Mouse (Mus musculus) liver, embryonic 12.5 days (tissue): ENCODE results near the gene Sim2. TPM values are rescaled to one million over a fixed set of nuclear protein-coding genes. Genes with fewer than 3 reads are reported as not detected.
A peak's percentile ranks its signal among the peaks of the same experiment; 100 is the strongest.

Experiments used
- ATAC-seq: fragments of 200-750 bp; cut with Nextera tagmentation; 2 replicates; pipeline ENCODE4 v1.8.0; 2017; ENCODE audit warnings: moderate number of reproducible peaks, mild to moderate bottlenecking, moderate library complexity
- H3K27ac ChIP-seq: fragments of 300-500 bp; sonication (generic); 2 replicates; pipeline ENCODE4 v1.5.1; 2016; ENCODE audit warnings: mild to moderate bottlenecking
- H3K27me3 ChIP-seq: fragments of 300-500 bp; sonication (generic); replicated peaks from 2 replicates; pipeline ENCODE4 v1.6.1; 2016; ENCODE audit warnings: mild to moderate bottlenecking, moderate library complexity
- H3K36me3 ChIP-seq: fragments of 300-500 bp; sonication (generic); 2 replicates; pipeline ENCODE4 v1.6.1; 2016; ENCODE audit warnings: mild to moderate bottlenecking, moderate library complexity
- H3K4me1 ChIP-seq: fragments of 300-500 bp; sonication (generic); 2 replicates; pipeline ENCODE4 v1.6.1; 2016
- H3K4me2 ChIP-seq: fragments of 300-500 bp; sonication (generic); 2 replicates; pipeline ENCODE4 v1.6.1; 2016; ENCODE audit warnings: mild to moderate bottlenecking, moderate library complexity
- H3K4me3 ChIP-seq: fragments of 300-500 bp; sonication (generic); 2 replicates; pipeline ENCODE4 v1.5.1; 2016; ENCODE audit warnings: mild to moderate bottlenecking, moderate library complexity
- H3K9ac ChIP-seq: fragments of 300-500 bp; sonication (generic); 2 replicates; pipeline ENCODE4 v1.6.1; 2016; ENCODE audit warnings: mild to moderate bottlenecking, moderate library complexity
- H3K9me3 ChIP-seq: fragments of 300-500 bp; sonication (generic); replicated peaks from 2 replicates; pipeline ENCODE4 v1.6.1; 2016; ENCODE audit warnings: mild to moderate bottlenecking, moderate library complexity
- WGBS: fragments of 180-500 bp; shearing (Covaris S2); methylation state at CpG from one replicate; pipeline ENCODE4 v1.1.7; 2016; ENCODE audit not compliant: insufficient replicate concordance; 5-methylcytosine and 5-hydroxymethylcytosine counted together
- polyA plus RNA-seq: library from polyadenylated mRNA; unstranded; fragments of >200 nt; fragmentation: Nextera tagmentation; extraction: Ambion mirVana; gene quantifications from 2 replicates; pipeline ENCODE4 v1.2.1, GENCODE M21; 2016

Sim2 gene
- polyA plus RNA-seq, 1 experiment from 2014 or later: not detected

DNA sequence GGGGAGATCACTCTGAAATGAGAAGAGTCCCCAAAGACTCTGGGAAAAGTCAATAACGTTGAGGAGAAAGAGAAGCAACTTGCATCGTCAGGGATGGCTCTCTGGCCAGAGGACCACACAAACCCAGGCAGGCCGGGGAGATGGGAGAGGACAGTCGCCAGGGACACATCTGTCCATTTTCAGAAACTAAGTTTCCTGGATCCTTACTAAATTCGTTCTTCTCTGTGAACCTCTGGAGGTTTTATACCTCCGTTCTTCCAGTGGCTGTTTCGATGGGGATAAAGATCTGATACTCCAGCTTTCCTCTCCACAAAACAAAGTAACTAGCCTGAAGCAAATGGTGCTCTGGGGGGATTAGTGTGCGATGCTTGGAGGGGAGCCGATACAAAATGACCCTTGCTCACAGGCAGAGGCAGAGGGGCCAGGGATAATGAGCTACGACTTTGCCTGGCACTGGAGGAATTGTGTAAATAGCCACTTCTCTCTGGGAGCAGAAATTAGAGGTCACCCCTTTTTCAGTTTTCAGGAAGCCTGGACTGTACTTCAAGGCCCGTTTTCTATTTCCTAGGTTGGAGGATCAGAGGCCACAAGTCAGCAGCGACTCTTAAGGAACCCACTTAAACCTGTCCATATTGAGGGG lies 7.9 kb downstream of the Sim2 start:
- no peak for ATAC-seq
- no peak overlapping the region for H3K4me3 ChIP-seq
- H3K27me3 ChIP-seq: peaks cover 96% of the 10 kb centered on the region
- H3K9me3 ChIP-seq: no peaks in the 10 kb centered on the region
- H3K27ac ChIP-seq: no peak overlapping the region
- no peaks in the 10 kb centered on the region for H3K4me1 ChIP-seq
- H3K4me2 ChIP-seq: no peak overlapping the region
- no peaks in the 10 kb centered on the region for H3K36me3 ChIP-seq
- 2% methylated on average over 12 of the region's 12 CpGs for WGBS
- no peak overlapping the region for H3K9ac ChIP-seq

DNA sequence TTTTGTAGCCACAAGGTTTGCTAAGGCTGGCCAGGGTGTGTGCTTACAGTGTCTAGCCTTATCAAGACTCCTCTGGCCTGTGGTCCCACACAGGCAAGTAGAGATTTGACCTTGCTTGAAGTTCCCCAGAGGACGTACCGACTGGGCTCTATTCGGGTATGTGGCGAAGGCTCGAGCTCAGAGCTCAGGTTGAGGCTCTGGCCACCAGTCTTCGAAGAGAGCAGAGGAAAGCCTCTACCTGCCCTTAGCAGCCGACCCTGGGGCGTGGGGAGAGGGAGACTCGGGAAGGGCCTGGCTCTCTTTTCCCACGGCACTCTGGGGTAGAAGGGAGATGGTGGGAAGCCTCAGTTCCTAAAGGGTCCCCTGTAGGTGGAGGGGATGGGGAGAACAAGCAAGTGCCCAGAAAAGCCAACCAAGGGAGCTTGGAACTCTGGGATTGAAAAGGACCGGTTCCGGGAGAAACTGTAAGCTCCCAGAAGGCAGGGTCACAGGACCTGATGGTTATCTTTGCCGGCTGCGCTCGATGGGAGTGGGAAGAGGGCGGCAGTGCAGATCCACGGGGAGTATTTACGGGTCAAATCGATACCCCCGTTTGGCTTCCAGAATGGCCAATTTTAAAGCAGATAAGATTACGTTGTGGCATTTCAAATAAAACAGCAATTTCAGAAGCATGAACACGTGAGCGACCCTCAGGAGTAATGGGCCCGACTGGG lies 8.6 kb downstream of the Sim2 start:
- no peak for ATAC-seq
- no peaks in the 10 kb centered on the region for H3K4me1 ChIP-seq
- WGBS: 3% methylated on average over 24 of the region's 24 CpGs

DNA sequence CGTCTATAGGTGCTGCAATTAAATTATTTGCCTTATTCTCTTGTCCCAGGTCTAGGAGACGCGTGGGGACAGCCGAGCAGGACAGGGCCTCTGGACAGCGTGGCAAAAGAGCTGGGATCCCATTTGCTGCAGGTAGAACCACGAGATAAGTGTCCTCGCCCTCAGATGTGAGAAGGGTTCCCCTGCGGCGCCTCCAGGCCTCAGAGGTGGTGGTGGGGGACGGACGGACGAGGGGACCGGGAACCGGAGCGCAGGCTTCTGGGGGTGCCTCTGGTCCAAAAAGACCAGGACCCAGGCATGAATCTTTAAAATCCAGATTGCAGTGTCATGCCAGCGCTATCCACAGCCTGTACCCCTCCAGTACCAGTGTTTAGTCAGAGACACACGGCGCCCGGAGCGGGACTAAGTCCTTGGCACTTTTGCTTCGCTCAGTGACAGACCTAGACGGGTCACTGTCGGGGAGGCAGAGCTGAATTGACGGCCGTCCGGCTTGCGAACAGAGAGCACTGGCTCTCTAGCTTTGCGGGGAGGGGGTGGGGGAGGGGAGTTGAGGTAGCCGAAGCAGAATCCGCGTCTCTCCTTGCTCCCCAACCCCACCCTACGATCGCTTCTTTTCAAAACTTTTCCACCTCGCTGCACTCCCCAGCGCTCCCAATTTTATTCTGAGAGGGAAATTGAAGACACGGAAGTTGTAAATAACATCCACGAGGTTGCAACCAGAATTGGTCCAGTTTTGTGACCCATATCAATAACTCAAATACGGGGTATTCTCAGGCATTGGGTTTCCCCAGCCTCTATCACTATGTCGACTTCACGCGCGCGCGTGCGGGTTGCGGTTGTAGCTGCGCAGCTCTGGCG lies 9.7 kb downstream of the Sim2 start:
- Histone ChIP-seq H3K36me3 (no peaks in the 10 kb centered on the region), H3K27ac (no peak overlapping the region), H3K4me2 (no peak overlapping the region), H3K27me3 (peaks cover 95% of the 10 kb centered on the region), H3K9me3 (no peaks in the 10 kb centered on the region), H3K4me3 (no peak overlapping the region), H3K9ac (no peak overlapping the region), H3K4me1 (no peaks in the 10 kb centered on the region)
- 3% methylated on average over 48 of the region's 48 CpGs for WGBS
- no peak for ATAC-seq

More for the DNA sequence above, 8.6 kb downstream of the Sim2 start:
- Histone ChIP-seq H3K36me3 (no peaks in the 10 kb centered on the region), H3K27me3 (peaks cover 96% of the 10 kb centered on the region), H3K4me3 (no peak overlapping the region), H3K9me3 (no peaks in the 10 kb centered on the region), H3K4me2 (no peak overlapping the region), H3K27ac (no peak overlapping the region), H3K9ac (no peak overlapping the region)

DNA sequence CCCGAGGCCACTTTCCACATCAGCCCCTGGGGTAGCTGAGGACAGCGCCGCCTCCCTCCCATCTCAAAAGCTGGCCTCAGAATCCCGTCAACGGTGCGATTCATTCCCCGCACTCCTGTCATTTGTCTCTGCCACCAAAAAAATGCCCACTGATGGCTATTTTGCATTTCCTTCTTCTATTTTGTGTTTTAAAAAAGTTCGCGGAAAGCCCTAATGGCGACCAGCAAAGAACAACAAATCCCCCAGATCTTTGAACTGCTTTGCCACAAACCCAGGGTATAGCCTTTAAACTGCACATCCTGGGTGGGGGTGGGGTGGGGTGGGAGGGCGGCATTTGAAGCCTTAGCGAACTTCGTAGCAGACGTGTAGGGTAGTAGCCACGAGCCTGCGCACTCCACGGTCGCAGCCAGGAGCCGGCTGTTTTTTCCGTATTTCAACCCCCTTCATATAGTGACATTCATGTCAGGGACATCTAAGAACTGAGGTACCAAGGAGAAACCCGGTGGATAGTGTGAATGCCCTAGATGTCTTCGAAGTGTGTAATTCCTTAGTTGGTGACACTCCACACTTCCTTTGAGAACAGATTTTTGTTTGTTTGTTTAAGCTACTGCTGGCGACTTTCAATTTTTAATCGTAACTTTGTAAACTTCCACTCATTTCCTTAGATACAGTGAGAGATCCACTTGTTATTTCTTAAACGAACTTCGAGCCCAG lies 10.5 kb downstream of the Sim2 start:
- ATAC-seq: no peak
- Histone ChIP-seq H3K9me3 (no peaks in the 10 kb centered on the region), H3K4me3 (no peak overlapping the region), H3K27me3 (peaks cover 95% of the 10 kb centered on the region), H3K27ac (no peak overlapping the region), H3K36me3 (no peaks in the 10 kb centered on the region), H3K9ac (no peak overlapping the region), H3K4me1 (no peaks in the 10 kb centered on the region), H3K4me2 (no peak overlapping the region)
- 2% methylated on average over 26 of the region's 26 CpGs for WGBS

DNA sequence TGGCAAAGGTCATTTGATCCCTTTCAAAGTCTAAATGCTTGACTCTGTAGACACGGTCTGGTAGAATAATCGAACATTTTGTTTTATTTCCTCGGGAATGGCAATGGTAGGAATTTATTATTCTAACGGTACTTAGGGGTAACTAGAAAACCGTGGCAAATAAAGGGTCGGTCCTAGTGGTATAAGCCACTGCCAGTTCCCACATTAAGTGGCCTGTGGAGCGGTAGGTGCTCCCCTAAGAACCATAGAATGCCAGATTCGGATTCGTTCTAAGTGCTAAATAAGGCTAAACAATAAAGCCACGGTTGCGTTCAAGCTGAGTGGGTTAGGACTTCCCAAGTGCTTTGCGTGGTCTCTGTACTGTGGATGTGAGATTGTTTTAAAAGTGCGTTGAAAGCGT lies 11.7 kb downstream of the Sim2 start:
- H3K9me3 ChIP-seq: no peaks in the 10 kb centered on the region
- WGBS: 6% methylated on average over 14 of the region's 14 CpGs

DNA sequence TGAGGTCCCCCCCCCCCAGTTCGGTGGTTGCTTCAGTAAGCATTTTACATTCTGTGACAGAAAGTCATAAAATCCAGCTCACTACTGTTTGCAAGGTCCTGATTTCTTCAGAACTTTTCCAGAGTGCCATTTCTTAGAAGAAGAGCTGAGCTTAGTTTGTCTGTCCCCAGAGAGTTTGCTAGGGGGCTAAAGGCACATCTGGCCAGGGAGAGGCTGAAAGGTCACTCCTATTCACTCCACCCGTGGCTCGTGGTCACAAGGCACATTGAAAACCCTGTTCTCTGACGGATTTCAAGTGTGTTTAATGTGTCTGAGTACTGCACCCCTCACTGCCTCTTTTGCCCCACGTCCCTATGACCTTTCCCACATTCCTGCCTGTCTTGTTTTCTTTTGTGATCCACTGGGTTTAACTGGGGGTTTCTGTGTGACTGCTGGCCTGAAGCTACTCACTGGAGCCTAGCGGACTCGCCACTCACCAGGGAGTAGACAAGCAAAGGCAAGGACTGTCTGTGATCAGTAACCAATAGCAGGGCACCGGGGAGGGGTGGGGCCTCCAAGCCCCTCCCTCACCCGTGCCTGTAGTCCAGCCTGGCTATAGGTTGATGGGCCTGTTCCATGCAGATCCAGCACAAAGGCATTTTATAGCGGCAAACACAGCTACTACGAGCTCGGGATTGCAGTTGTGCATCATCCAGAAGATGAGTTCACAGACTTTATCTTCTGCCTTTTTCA lies 13.2 kb downstream of the Sim2 start:
- Histone ChIP-seq H3K27me3 (peaks cover 82% of the 10 kb centered on the region), H3K4me1 (no peaks in the 10 kb centered on the region), H3K27ac (no peak overlapping the region), H3K4me2 (no peak overlapping the region), H3K4me3 (no peak overlapping the region), H3K9me3 (no peaks in the 10 kb centered on the region), H3K9ac (no peak overlapping the region), H3K36me3 (no peaks in the 10 kb centered on the region)
- ATAC-seq: peak; percentile 75; the same call in 1 of the 2 replicates
- WGBS: 10% methylated on average over 12 of the region's 12 CpGs

More for the DNA sequence above, 11.7 kb downstream of the Sim2 start:
- no peak overlapping the region for H3K9ac ChIP-seq
- H3K27me3 ChIP-seq: peaks cover 91% of the 10 kb centered on the region
- no peak overlapping the region for H3K27ac ChIP-seq
- no peak overlapping the region for H3K4me2 ChIP-seq
- H3K36me3 ChIP-seq: no peaks in the 10 kb centered on the region
- no peak for ATAC-seq
- no peaks in the 10 kb centered on the region for H3K4me1 ChIP-seq
- H3K4me3 ChIP-seq: no peak overlapping the region

DNA sequence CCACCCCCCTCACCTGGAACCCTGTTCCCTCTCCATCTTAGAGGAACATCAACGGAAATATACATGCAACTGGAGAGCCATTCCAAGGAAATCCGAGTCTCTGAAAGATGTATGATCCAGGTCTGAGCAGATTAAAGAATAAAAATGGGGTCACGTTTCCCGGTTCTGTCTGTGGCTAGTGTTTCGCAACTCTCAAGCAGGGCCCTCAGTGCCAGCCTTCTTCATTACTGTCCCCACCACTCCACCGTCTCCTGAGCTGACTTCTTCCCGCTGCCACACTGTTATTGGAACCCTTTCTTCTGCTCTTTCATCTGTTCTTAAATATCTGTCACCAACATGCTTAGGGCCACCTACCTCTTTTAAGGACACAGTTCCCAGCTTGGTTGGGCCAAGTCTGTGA lies 28.4 kb downstream of the Sim2 start:
- Histone ChIP-seq H3K36me3 (no peaks in the 10 kb centered on the region), H3K9me3 (no peaks in the 10 kb centered on the region), H3K27me3 (peaks cover 64% of the 10 kb centered on the region), H3K4me2 (no peak overlapping the region), H3K4me3 (no peak overlapping the region), H3K27ac (no peak overlapping the region), H3K9ac (no peak overlapping the region), H3K4me1 (no peaks in the 10 kb centered on the region)
- ATAC-seq: no peak
- WGBS: 45% methylated on average over 7 of the region's 7 CpGs

DNA sequence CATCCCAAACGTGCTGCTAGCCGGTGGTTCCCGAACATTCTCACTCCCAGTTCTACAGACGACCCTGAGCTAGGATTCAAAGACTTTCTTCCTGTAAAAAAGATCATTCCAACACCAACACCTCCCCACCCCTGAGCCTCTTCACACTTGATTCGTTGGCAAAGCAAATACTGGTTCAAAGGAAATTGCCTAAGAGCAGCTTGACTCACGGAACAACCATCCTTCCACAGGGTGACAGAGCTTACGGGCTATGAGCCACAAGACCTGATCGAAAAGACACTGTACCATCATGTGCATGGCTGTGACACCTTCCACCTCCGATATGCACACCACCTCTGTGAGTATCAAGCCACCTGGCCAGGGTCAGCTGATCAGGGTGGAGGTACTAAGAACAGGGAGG lies 30.0 kb downstream of the Sim2 start:
- no peak overlapping the region for H3K4me2 ChIP-seq
- H3K9me3 ChIP-seq: no peaks in the 10 kb centered on the region
- H3K27ac ChIP-seq: no peak overlapping the region
- H3K9ac ChIP-seq: no peak overlapping the region
- peaks cover 70% of the 10 kb centered on the region for H3K27me3 ChIP-seq
- ATAC-seq: no peak
- H3K4me1 ChIP-seq: no peaks in the 10 kb centered on the region
- no peaks in the 10 kb centered on the region for H3K36me3 ChIP-seq
- no peak overlapping the region for H3K4me3 ChIP-seq
- WGBS: 53% methylated on average over 9 of the region's 9 CpGs

DNA sequence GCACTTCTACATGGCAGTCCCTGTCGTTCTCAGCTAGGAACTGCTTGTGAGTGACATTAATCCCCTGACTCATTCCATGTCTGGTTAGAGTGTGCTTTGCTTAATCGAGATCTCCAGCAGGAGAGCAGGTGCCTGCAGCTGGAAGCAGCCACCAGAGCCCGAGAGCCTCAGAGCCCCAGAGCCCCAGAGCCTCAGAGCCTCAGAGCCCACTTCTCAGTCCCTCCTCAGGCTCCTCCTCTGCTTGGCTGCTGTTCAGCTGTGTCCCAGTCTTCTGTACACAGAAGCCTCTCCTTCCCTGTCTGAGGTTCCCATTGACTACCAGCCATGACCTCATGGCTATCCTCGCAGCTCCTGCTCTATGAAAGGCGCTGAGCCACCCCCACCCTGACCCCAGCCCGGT lies 32.6 kb downstream of the Sim2 start:
- Histone ChIP-seq H3K4me2 (no peak overlapping the region), H3K27me3 (peaks cover 86% of the 10 kb centered on the region), H3K9ac (no peak overlapping the region), H3K9me3 (no peaks in the 10 kb centered on the region), H3K36me3 (no peaks in the 10 kb centered on the region), H3K4me1 (no peaks in the 10 kb centered on the region), H3K4me3 (no peak overlapping the region), H3K27ac (no peak overlapping the region)
- ATAC-seq: no peak
- WGBS: 45% methylated on average over 6 of the region's 6 CpGs

DNA sequence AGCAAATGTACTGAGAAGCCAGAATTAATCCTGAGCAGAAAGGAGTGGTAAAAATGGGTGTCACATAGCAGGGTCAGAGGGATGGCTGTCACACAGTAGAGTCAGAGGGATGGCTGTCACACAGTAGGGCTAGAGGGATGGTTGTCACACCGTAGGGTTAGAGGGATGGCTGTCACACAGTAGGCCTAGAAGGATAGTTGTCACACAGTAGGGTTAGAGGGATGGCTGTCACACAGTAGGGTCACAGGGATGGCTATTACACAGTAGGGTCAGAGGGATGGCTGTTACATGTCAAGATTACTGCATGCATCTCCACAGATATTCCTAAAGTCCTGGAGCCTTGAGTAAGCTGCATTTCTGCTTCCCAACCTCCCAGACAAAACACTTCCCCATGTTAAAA lies 33.7 kb downstream of the Sim2 start:
- Histone ChIP-seq H3K4me1 (no peaks in the 10 kb centered on the region), H3K9ac (no peak overlapping the region), H3K27ac (no peak overlapping the region), H3K4me3 (no peak overlapping the region), H3K27me3 (peaks cover 86% of the 10 kb centered on the region), H3K9me3 (no peaks in the 10 kb centered on the region), H3K4me2 (no peak overlapping the region), H3K36me3 (no peaks in the 10 kb centered on the region)
- ATAC-seq: no peak
- 92% methylated on average over 1 of the region's 1 CpGs for WGBS

DNA sequence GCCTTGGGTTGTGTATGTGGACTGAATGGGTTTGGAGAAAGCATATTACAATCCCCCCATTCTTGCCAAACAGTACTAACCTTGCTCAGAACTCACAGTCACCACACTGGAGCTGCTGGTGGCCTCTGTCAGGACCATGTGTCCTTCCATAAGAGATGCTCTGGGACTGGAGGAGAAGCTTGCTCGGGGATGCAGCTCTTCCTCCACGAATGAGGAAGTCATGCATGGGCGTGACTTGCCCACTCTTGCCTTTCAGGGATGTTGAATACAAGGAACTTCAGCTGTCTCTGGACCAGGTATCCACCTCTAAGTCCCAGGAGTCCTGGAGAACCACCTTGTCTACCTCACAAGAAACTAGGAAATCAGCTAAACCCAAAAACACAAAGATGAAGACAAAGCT lies 37.6 kb downstream of the Sim2 start:
- 30% methylated on average over 3 of the region's 3 CpGs for WGBS
- Histone ChIP-seq H3K4me1 (0 out of 2 replicates have a peak, but pooled peaks cover 7% of the 10 kb centered on the region), H3K9me3 (no peaks in the 10 kb centered on the region), H3K27ac (no peak overlapping the region), H3K4me2 (no peak overlapping the region), H3K36me3 (no peaks in the 10 kb centered on the region), H3K27me3 (peaks cover 95% of the 10 kb centered on the region), H3K9ac (no peak overlapping the region), H3K4me3 (no peak overlapping the region)
- ATAC-seq: no peak
